Mouse (Mus musculus) thymus, adult 18-20 months (tissue): ENCODE results near the gene Smad3.

ENCODE experiments used
- DNase-seq, 2 experiments: peaks; one replicate each; pipeline ENCODE4 v3.0.0; 2022; ENCODE audit warnings: mixed read lengths in 2 of 2

Gene Smad3

DNA sequence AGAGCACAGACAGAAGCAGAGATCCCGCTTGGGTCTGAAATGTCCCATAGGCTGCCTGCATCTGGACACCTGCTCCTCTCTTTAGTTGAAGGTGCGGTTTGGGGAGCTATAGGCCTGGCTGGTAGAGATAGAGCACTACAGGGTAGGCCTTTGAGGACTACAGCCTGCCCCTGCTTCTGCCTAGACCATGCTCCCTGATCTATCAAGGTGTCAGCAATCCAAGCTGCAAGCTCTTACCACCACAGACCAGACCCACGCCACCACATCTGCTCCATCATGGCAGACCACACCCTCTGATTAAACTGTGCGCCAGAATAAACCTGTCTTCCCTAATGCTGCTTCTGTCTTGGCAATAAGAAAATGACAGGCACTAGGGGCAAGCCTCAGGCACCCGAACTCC is 13.2 kb downstream of the Smad3 start:
- no peak for DNase-seq

DNA sequence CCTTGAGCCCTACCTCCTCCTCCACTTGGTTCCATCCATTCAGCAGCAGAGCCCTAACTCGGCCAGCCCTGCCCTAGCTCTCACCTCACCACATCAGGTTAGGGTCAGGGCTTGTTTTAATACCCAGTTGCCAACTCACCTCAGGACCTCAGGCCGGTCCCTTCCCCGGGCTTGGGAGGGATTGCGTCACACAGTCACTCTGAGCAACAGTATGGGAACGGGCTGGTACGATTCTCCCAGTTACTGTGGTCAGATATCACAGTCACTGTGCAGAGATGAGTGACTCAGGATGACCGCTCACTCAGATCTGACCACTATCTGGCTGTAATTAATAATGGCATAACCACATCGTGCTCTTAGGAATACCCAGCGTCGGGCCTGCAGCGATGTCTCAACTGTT is 14.0 kb downstream of the Smad3 start:
- no peak for DNase-seq

GRCm38 (mm10) chr9:63742887-63743660 is 14.7 kb downstream of the Smad3 start:
- DNase-seq = no peak

DNA sequence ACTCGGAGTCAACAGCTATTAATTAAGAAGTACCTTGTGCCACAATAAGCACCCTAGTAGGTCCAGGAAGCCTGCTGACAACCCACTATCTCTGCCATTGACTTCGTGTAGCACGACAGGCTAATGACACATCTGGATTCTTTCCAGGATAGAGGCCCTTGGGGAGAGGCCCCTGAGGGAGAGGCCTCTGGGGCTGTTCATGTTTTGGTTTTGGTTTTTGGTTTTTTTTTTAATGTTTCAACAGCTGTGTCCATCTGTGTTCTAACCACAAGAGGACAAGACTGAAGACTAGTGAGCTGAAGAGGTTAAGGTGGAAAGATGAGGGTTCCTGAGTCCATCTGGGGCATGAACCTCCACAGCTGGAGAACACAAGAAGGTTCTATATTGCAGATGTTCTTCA is 15.5 kb downstream of the Smad3 start:
- no peak for DNase-seq

DNA sequence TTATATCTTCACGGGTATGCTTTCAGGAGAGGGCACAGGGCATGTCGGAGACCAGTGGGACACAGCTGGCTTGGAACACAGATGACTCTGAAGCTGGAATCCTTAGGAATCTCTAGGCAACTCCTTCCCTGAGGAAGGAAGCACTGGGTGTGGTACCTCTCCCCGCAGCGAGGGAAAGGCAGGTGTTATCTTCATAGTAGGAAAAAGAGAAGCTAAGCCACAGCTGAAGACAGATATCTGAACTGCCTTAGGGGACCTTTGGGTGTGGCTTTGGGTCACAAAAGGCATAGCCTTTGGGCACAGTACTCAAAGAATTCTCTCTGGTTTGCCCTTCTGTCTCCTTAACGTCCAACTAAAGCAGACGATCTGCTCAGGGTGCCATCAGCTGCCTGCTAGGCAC is 16.0 kb downstream of the Smad3 start:
- DNase-seq = no peak

DNA sequence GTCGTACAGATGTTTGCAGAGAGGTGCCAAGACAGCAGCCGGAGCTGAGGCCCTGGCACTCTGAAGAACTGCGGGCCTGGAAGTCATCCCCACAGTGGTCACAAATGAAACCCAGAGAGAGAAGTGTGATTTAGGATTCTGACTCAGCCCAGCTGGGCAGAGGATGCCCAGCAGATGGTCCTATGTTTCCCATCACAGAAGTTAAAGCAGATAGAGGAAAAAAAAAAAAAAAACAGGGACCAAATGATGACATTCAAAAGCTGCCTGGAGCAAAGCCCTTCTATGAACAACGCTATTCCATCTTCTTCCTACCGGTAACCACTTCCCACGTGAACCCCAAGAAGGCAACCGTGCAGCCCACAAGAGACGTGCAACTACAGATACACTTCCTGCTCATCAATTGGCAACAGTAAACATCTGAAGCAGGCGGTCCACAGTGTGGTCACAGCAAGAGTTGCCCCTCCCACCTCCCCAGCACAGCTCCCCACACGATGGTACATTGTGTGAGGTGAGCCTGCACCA is 17.4 kb downstream of the Smad3 start:
- DNase-seq = peak; percentile 48 to 68

DNA sequence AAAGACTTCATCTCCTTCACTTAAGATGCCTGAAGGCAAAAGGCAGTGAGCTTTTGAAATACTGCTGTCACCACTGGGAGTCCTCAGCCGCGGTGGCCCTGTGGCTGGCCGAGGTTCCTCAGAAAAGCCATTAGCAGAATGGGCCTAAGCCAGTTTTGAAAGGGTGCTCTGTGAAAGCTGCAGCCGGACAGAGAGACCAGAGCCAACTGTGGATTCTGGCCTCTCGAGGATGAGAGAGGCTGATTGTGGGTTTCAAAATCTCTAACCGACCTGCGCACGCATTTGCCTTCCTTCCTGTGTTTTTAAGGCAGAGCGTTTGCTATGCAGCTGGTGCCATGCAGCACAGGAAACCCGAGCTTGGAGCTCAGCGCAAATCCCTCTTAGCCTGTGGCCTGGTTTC is 19.0 kb downstream of the Smad3 start:
- DNase-seq = peak; percentile 65 to 82

DNA sequence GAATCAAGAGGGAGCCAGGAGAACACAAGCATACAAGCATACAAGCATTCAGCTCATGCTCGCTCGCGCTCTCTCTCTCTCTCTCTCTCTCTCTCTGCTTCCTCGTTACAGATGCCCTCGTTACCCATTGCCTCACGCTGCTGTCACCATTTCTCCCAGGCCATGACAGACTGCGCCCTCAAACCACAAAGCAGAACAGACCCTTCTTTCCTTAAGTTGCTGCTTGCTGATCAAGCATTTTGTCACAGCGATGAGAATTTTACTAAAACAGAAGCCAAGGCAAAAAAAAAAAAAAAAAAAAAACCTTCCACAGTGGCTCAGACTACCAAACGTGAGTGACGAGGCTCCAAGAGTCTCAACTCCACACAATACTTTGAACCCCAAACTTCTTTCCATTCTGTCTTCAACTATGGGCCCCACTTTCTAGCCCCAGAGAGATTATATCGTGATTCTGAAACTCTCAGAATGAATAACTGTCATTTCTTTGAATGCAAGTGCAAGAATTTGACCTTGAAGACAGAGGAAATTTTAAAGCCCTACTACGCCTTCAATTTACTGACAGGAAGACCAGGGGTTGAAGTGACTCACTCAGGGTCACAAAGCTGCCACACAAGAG is 19.6 kb downstream of the Smad3 start:
- peak in 1 of 2 experiments; percentile 45 for DNase-seq

- peak; percentile 60 to 73 for DNase-seq
Measured at GRCm38 (mm10) chr9:63737426-63737931, 20.3 kb downstream of the Smad3 start.

DNA sequence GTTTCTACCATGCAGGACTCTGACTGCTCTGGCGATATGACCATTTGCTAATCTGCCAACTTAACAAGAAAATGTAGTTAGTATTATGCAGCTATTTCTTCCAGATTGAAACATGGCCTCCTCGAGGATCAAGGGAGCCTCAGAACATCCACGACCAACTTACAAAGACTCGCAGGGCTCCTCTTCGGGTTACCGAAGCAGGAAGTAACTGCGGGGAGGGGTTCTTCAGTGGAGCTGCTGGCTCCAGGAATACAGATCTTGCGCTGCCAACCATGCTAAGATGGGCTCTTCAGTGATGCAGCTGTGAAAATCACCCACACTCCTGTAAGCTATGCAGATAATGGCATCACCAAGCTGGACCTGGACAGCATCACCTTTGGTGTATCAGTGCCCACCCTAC is 23.5 kb downstream of the Smad3 start:
- DNase-seq = no peak

DNA sequence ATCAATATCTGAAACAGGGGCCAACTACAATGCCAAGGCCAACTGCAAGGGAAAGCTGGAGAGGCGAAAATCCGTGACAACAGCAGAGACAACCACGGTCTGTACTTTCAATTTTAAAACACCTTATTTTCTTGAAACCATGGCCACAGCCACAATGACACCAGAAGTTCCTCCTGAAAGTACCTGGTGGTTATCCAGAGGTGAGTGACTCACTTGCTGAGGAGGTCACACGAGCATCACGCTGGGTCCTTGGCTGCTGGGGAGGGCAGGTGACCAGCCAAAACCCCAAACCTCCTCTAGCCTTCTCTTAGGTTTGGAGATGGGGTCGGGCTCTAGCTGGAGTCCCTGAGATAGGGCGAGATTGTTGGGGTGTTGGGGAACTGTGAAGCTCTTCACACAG is 25.1 kb downstream of the Smad3 start:
- no peak for DNase-seq

GRCm38 (mm10) chr9:63731114-63731828 is 26.5 kb downstream of the Smad3 start:
- DNase-seq = no peak

DNA sequence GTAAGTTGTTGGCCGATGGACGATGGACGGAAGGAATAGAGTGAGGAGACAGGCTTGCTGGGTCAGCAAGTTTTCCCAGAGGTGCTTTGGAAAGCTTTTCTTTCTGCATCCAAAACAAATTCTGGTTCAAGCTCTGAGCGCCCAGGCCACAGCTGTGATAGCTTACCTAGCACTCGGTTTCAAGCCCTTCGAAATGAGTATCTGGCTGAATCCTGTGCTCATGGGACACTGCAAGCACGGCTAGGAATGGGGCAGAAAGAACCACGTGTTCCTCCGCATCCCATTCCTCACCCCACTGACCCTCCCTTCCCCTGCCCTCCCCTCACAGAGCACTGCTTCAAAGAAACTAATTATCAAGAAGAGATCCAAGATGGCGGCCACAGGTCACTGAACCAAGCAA is 28.8 kb downstream of the Smad3 start:
- DNase-seq = no peak

DNA sequence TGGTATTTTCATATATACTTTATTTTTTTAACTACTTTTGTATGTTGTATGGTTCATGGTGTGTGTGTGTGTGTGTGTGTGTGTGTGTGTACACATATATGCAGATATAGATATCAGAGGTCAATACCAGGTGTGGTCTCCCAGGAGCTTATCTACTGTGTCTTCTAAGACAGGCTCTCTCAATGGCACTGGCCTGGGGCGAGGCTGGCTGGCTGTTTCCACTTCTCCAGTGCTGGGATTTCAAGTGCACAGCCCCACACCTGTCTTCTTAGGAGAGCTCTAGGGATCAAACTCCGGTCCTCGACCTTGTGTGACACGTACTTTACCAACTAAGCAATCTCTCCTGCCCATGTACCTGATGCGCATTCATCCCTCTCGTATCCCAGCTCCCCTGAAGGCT is 30.7 kb downstream of the Smad3 start:
- DNase-seq = no peak

GRCm38 (mm10) chr9:63726088-63727010 is 31.4 kb downstream of the Smad3 start:
- DNase-seq = no peak

GRCm38 (mm10) chr9:63724750-63725149 is 33.0 kb downstream of the Smad3 start:
- DNase-seq = no peak

DNA sequence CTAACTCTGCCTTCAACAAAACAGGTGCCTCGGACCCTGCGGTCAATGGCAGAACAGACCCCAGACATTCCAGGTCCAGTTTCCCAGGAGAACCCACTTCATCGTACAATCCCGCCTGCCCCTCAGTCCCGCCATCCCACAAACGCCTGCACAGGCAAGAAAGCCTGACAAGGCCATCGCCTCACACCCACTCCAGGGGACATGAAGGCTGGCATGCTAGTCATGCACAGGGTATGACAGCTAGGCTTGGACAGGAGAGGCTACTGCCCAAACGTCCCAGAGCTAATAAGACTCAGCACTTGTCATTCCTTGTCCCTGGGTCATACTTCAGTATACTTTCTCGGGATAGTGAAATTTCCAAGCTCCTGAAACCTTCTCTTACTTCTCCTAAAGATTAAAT is 34.9 kb downstream of the Smad3 start:
- no peak for DNase-seq

DNA sequence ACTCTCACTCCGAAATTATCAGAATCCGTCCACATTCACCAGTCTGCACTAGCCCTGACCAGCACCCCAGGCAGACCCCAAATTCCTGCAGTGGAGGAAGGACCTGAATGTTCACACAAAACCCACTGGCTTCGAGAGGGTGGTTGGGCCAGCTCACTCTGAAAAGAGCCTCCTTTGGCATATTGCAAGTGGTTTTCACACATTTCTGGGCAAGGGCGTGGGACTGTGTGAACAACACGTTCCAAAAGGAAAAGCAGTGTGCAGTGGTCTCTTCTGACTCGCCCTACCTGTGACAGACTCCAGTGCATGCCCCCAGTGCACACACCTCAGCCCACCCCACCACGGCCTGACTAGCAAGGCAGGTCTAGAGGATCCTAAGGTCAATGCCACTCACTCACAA is 35.4 kb downstream of the Smad3 start:
- no peak for DNase-seq

- DNase-seq = no peak
Measured at GRCm38 (mm10) chr9:63721573-63722275, 36.1 kb downstream of the Smad3 start.

GRCm38 (mm10) chr9:63720715-63721114 is 37.1 kb downstream of the Smad3 start:
- DNase-seq = peak; percentile 58 to 77

- no peak for DNase-seq
Measured at GRCm38 (mm10) chr9:63719770-63720440, 37.9 kb downstream of the Smad3 start.
